Mouse (Mus musculus) erythroblast, embryonic 14.5 days (primary cell): ENCODE results near the gene Adamtsl5.

Source experiments
- GATA1 ChIP-seq: IDR thresholded peaks from 2 replicates; pipeline ENCODE4 v1.6.1; 2012; ENCODE audit warnings: low read length, inconsistent platforms, mixed read lengths
- TAL1 ChIP-seq: IDR thresholded peaks from 3 replicates; pipeline ENCODE4 v1.6.1; 2012; ENCODE audit warnings: low read length, inconsistent platforms, mixed read lengths

DNA sequence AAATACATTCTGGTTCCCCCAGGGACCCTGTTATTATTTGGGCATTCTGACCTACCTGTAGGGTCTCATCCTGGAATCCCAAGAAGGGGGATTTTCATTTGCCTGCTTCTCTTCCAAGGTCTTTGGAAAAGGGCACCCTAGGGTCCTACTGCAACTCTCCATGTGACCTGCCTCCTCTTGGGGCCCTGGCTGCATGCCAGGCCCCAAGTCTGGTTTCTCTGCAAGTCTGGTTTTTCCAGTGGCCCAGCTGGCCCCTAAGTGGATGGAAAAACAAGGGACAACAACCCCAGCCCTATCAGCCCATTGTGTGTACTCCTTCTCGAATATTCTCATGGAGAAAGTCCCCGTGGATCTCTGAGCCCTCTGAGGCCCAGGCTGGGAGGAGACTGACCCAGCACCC lies 17.3 kb downstream of the Adamtsl5 start:
- TF ChIP-seq GATA1 (no peak), TAL1 (no peak)
